Mouse (Mus musculus): ENCODE results near the gene Gm43720.

Gm43720 gene

GRCm38 (mm10) chr5:138279585-138280424, at the start of gene Gm43720, which contains the start of the genes Gpc2 and Stag3:
Gene Gm43720, minus strand, starts transcription at chr5:138279958.
Gene Gpc2, minus strand, starts transcription at chr5:138280005.
Gene Stag3, plus strand, starts transcription at chr5:138280240.
- in situ Hi-C loops (cut with MboI): no loop called here

- in situ Hi-C loops (cut with MboI): no loop called here
Observed at GRCm38 (mm10) chr5:138312795-138313194, 33.0 kb upstream of the Gm43720 start.

- in situ Hi-C loops (cut with MboI): no loop called here
Observed at GRCm38 (mm10) chr5:138299613-138300012, 19.9 kb upstream of the Gm43720 start.

- in situ Hi-C loops (cut with MboI): no loop called here
Observed at GRCm38 (mm10) chr5:138294158-138294557, 14.4 kb upstream of the Gm43720 start.

- in situ Hi-C loops (cut with MboI): no loop called here
Observed at GRCm38 (mm10) chr5:138291638-138292037, 11.9 kb upstream of the Gm43720 start.

- in situ Hi-C loops (cut with MboI): no loop called here
Observed at GRCm38 (mm10) chr5:138287861-138288260, 8.1 kb upstream of the Gm43720 start.

GRCm38 (mm10) chr5:138283540-138283939, 3.8 kb upstream of the Gm43720 start:
- in situ Hi-C loops (cut with MboI): no loop called here

GRCm38 (mm10) chr5:138281798-138282197, 2.0 kb upstream of the Gm43720 start:
- in situ Hi-C loops (cut with MboI): no loop called here

- in situ Hi-C loops (cut with MboI): no loop called here
Observed at GRCm38 (mm10) chr5:138280829-138281228, 1.1 kb upstream of the Gm43720 start.

GRCm38 (mm10) chr5:138280425-138280768, 639 bp upstream of the Gm43720 start:
- in situ Hi-C loops (cut with MboI): no loop called here

GRCm38 (mm10) chr5:138277994-138278393, 1.8 kb downstream of the Gm43720 start:
- in situ Hi-C loops (cut with MboI): no loop called here

GRCm38 (mm10) chr5:138275216-138276050, 4.3 kb downstream of the Gm43720 start:
- in situ Hi-C loops (cut with MboI): no loop called here

GRCm38 (mm10) chr5:138274186-138274585, 5.6 kb downstream of the Gm43720 start:
- in situ Hi-C loops (cut with MboI): no loop called here

- in situ Hi-C loops (cut with MboI): no loop called here
Observed at GRCm38 (mm10) chr5:138272409-138272923, 7.3 kb downstream of the Gm43720 start, which contains the start of gene Gal3st4. Gene Gal3st4, minus strand, starts transcription at chr5:138272840.

GRCm38 (mm10) chr5:138271232-138271631, 8.5 kb downstream of the Gm43720 start:
- in situ Hi-C loops (cut with MboI): no loop called here

GRCm38 (mm10) chr5:138268980-138269379, 10.8 kb downstream of the Gm43720 start:
- in situ Hi-C loops (cut with MboI): no loop called here

- in situ Hi-C loops (cut with MboI): no loop called here
Observed at GRCm38 (mm10) chr5:138267114-138267513, 12.6 kb downstream of the Gm43720 start.

GRCm38 (mm10) chr5:138265712-138266111, 14.0 kb downstream of the Gm43720 start:
- in situ Hi-C loops (cut with MboI): no loop called here

GRCm38 (mm10) chr5:138264207-138264578, 15.6 kb downstream of the Gm43720 start:
- in situ Hi-C loops (cut with MboI): no loop called here

- in situ Hi-C loops (cut with MboI): no loop called here
Observed at GRCm38 (mm10) chr5:138263260-138264206, 16.2 kb downstream of the Gm43720 start, which contains the start of gene BC037034. Gene BC037034, minus strand, starts transcription at chr5:138264033.

GRCm38 (mm10) chr5:138262582-138263240, 17.0 kb downstream of the Gm43720 start:
- in situ Hi-C loops (cut with MboI): no loop called here
